Mouse (Mus musculus) spleen, adult 2 months (tissue): ENCODE measurements around the gene Relch.

Source experiments
- CTCF ChIP-seq: fragments of 200-500 bp; IDR thresholded peaks from 2 replicates; pipeline ENCODE4 v1.5.1; 2011; ENCODE audit warnings: mild to moderate bottlenecking, inconsistent platforms; ENCODE audit not compliant: insufficient read depth, insufficient read length, insufficient replicate concordance; ENCODE audit errors: extremely low read depth
- POLR2A ChIP-seq: fragments of 200-500 bp; IDR thresholded peaks from 2 replicates; pipeline ENCODE4 v1.6.1; 2011; ENCODE audit warnings: low read depth, low read length, inconsistent platforms

DNA sequence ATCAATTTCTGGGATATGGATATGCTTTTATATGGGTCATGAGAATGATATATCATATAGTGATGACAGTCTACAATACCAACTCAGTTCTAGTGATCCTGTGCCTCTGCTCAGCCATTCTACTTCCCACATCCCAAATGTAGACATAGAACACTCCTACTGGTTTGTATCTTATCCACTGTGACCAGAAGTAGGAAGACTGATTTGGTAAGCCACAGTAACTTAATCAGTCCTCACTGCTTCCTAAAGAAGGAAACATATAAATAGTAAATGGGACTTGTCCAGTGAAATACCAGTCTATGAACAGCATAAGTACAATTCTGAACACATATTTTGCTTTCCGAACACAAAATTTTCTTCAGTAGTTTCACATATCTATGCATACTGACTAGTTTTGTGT is 9.7 kb upstream of the Relch start:
- TF ChIP-seq POLR2A (no peak), CTCF (no peak)
